Mouse (Mus musculus): ENCODE results near the gene Tln1. TPM values are rescaled to one million over a fixed set of nuclear protein-coding genes. Genes with fewer than 3 reads are reported as not detected.
"Not testable (repeated sequence)": the region's sequence is repeated elsewhere in the genome, so short reads cannot be mapped to it uniquely, and the experiment has no call there.

Tln1 gene
- polyA plus RNA-seq, 1 experiment = 78.0 TPM

- Histone ChIP-seq H3K4me3 (ENCODE audit: low read depth, low read length) (no peak overlapping the region), H3K36me3 (ENCODE audit: control insufficient read depth, insufficient read depth, low read length) (no peaks in the 10 kb centered on the region), H3K4me1 (ENCODE audit: control insufficient read depth, insufficient read depth, insufficient read length, low read length) (peaks cover 3% of the 10 kb centered on the region; the same call in 1 of the 2 replicates), H3K27me3 (ENCODE audit: control insufficient read depth, insufficient read depth, low read length) (no peaks in the 10 kb centered on the region), H3K27ac (ENCODE audit: insufficient read depth, low read depth, low read length) (no peak overlapping the region)
- TF ChIP-seq CTCF (IDR thresholded peaks at IDR 0.05; ENCODE audit: extremely low read depth, insufficient read length, insufficient replicate concordance, low read depth, low read length) = no peak
- TF ChIP-seq POLR2A (IDR thresholded peaks at IDR 0.05; ENCODE audit: low read depth, low read length) = no peak
- 94% methylated on average over 3 of the region's 3 CpGs for WGBS
Observed at GRCm38 (mm10) chr4:43489611-43490010, 72.9 kb downstream of the Tln1 start.

GRCm38 (mm10) chr4:43485666-43486065 is 76.8 kb downstream of the Tln1 start:
- not testable (repeated sequence) for H3K27me3 ChIP-seq (ENCODE audit: control insufficient read depth, insufficient read depth, low read length); H3K27ac ChIP-seq (ENCODE audit: insufficient read depth, low read depth, low read length); H3K36me3 ChIP-seq (ENCODE audit: control insufficient read depth, insufficient read depth, low read length); H3K4me3 ChIP-seq (ENCODE audit: low read depth, low read length)
- 97% methylated on average over 5 of the region's 5 CpGs for WGBS
- peaks cover 15% of the 10 kb centered on the region for H3K4me1 ChIP-seq (ENCODE audit: control insufficient read depth, insufficient read depth, insufficient read length, low read length)

GRCm38 (mm10) chr4:43483535-43484091 is 78.9 kb downstream of the Tln1 start, which contains the start of gene Sit1:
TSS of gene Sit1 (minus strand) at chr4:43483734.
- H3K27me3 ChIP-seq (ENCODE audit: control insufficient read depth, insufficient read depth, low read length) = no peaks in the 10 kb centered on the region
- H3K27ac ChIP-seq (ENCODE audit: insufficient read depth, low read depth, low read length) = no peak within 1 kb of the TSS
- TF ChIP-seq CTCF (IDR thresholded peaks at IDR 0.05; ENCODE audit: extremely low read depth, insufficient read length, insufficient replicate concordance, low read depth, low read length) = no peak
- no peak for TF ChIP-seq POLR2A (IDR thresholded peaks at IDR 0.05; ENCODE audit: low read depth, low read length)
- WGBS = 67% methylated on average over 12 of the region's 12 CpGs
- peak within 1 kb of the TSS; percentile 50 for H3K4me3 ChIP-seq (ENCODE audit: low read depth, low read length)
- no peaks in the 10 kb centered on the region for H3K36me3 ChIP-seq (ENCODE audit: control insufficient read depth, insufficient read depth, low read length)
- peaks cover 13% of the 10 kb centered on the region for H3K4me1 ChIP-seq (ENCODE audit: control insufficient read depth, insufficient read depth, insufficient read length, low read length)

- TF ChIP-seq CTCF (IDR thresholded peaks at IDR 0.05; ENCODE audit: extremely low read depth, insufficient read length, insufficient replicate concordance, low read depth, low read length) = no peak
- no peak for TF ChIP-seq POLR2A (IDR thresholded peaks at IDR 0.05; ENCODE audit: low read depth, low read length)
- H3K27ac ChIP-seq (ENCODE audit: insufficient read depth, low read depth, low read length) = no peak overlapping the region
- H3K4me1 ChIP-seq (ENCODE audit: control insufficient read depth, insufficient read depth, insufficient read length, low read length) = peaks cover 18% of the 10 kb centered on the region
- peak overlapping the region; percentile 50 for H3K4me3 ChIP-seq (ENCODE audit: low read depth, low read length)
- WGBS = 74% methylated on average over 10 of the region's 10 CpGs
- no peaks in the 10 kb centered on the region for H3K27me3 ChIP-seq (ENCODE audit: control insufficient read depth, insufficient read depth, low read length)
- no peaks in the 10 kb centered on the region for H3K36me3 ChIP-seq (ENCODE audit: control insufficient read depth, insufficient read depth, low read length)
Observed at GRCm38 (mm10) chr4:43482591-43482990, 79.9 kb downstream of the Tln1 start.

DNA sequence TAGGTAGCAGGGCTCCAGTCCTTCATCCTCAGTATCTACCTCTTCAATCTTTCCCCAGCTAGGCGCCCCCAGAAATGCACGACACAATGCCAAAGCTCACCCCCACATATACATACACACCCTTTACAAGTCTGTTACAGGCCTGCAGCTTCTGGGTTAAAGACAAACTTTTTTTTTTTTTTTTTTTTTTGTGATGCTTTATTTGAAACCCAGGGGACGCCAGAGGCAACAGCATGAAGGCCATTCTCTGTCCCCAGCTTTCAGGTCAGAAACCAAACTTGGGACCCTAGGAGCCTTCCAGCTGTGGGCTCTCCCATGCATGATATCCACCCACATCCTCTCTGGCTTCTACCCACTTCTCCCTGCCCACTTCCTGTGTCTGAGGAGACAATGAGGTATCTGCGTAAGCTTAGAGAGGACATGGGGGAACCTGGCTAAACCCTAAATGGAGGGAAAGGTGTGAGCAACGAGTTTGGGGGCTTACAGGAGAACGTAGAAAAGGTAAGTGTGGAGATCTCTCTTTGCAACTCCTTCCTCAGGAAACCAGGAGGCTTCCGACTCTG is 80.5 kb downstream of the Tln1 start:
- Histone ChIP-seq H3K4me3 (ENCODE audit: low read depth, low read length) (peak overlapping the region; percentile 50), H3K27me3 (ENCODE audit: control insufficient read depth, insufficient read depth, low read length) (no peaks in the 10 kb centered on the region), H3K36me3 (ENCODE audit: control insufficient read depth, insufficient read depth, low read length) (no peaks in the 10 kb centered on the region), H3K27ac (ENCODE audit: insufficient read depth, low read depth, low read length) (no peak overlapping the region; the same call in 1 of the 2 replicates), H3K4me1 (ENCODE audit: control insufficient read depth, insufficient read depth, insufficient read length, low read length) (peaks cover 18% of the 10 kb centered on the region)
- TF ChIP-seq POLR2A (IDR thresholded peaks at IDR 0.05; ENCODE audit: low read depth, low read length) (no peak), CTCF (IDR thresholded peaks at IDR 0.05; ENCODE audit: extremely low read depth, insufficient read length, insufficient replicate concordance, low read depth, low read length) (no peak)
- WGBS = 79% methylated on average over 7 of the region's 7 CpGs

Other genes with a start within 250 kb of the Tln1 start
- gene Rusc2, start 180.7 kb downstream of the Tln1 start, polyA plus RNA-seq (2012; rRNA removed) = 9.4 and 11.2 TPM in 2 replicates
- 0.24 TPM in 1 of 2 replicates, not detected in the other for gene Fam166b, start 133.6 kb downstream of the Tln1 start, polyA plus RNA-seq (2012; rRNA removed)
- gene Tesk1, start 120.8 kb downstream of the Tln1 start, polyA plus RNA-seq (2012; rRNA removed) = 45.8 and 77.6 TPM in 2 replicates
- gene Cd72, start 108.1 kb downstream of the Tln1 start, polyA plus RNA-seq (2012; rRNA removed) = 2.8 and 11.4 TPM in 2 replicates
- 0.96 and 1.9 TPM in 2 replicates for gene Sit1, start 79.0 kb downstream of the Tln1 start, polyA plus RNA-seq (2012; rRNA removed)
- gene Ccdc107, start 69.8 kb downstream of the Tln1 start, polyA plus RNA-seq (2012; rRNA removed) = 365 and 503 TPM in 2 replicates
- gene Arhgef39, start 63.0 kb downstream of the Tln1 start, polyA plus RNA-seq (2012; rRNA removed) = 21.6 and 38.3 TPM in 2 replicates
- gene Car9, start 55.7 kb downstream of the Tln1 start, polyA plus RNA-seq (2012; rRNA removed) = 36.6 and 47.7 TPM in 2 replicates
- gene Tpm2, start 38.9 kb downstream of the Tln1 start, polyA plus RNA-seq (2012; rRNA removed) = 31.6 and 37.0 TPM in 2 replicates
- gene Creb3, start 359 bp downstream of the Tln1 start, polyA plus RNA-seq (2012; rRNA removed) = 66.9 and 133 TPM in 2 replicates
- 20.2 and 31.9 TPM in 2 replicates for gene Rgp1, start 16.0 kb upstream of the Tln1 start, polyA plus RNA-seq (2012; rRNA removed)
- gene Gba2, start 16.2 kb upstream of the Tln1 start, polyA plus RNA-seq (2012; rRNA removed) = 5.3 and 7.6 TPM in 2 replicates
- not detected in 2 replicates for gene Msmp, start 21.8 kb upstream of the Tln1 start, polyA plus RNA-seq (2012; rRNA removed)
- gene Npr2, start 69.2 kb upstream of the Tln1 start, polyA plus RNA-seq (2012; rRNA removed) = 5.8 and 6.3 TPM in 2 replicates
- gene Spag8, start 90.9 kb upstream of the Tln1 start, polyA plus RNA-seq (2012; rRNA removed) = 0.39 and 0.63 TPM in 2 replicates
- 59.9 and 73.8 TPM in 2 replicates for gene Hint2, start 93.8 kb upstream of the Tln1 start, polyA plus RNA-seq (2012; rRNA removed)
- gene Tmem8b, start 106.3 kb upstream of the Tln1 start, polyA plus RNA-seq (2012; rRNA removed) = 3.0 and 4.3 TPM in 2 replicates
- gene Fam221b, start 106.5 kb upstream of the Tln1 start, polyA plus RNA-seq (2012; rRNA removed) = not detected in 2 replicates
- not detected in 2 replicates for gene Olfr70, start 138.1 kb upstream of the Tln1 start, polyA plus RNA-seq (2012; rRNA removed)
- gene Olfr71, start 147.6 kb upstream of the Tln1 start, polyA plus RNA-seq (2012; rRNA removed) = not detected in 2 replicates
- 1.0 and 2.0 TPM in 2 replicates for gene Hrct1, start 164.5 kb upstream of the Tln1 start, polyA plus RNA-seq (2012; rRNA removed)
- gene Spaar, start 167.3 kb upstream of the Tln1 start, polyA plus RNA-seq (2012; rRNA removed) = 0.28 and 1.1 TPM in 2 replicates
- gene Olfr159, start 208.3 kb upstream of the Tln1 start, polyA plus RNA-seq (2012; rRNA removed) = not detected in 2 replicates